Mouse (Mus musculus) spleen, postnatal 10 days (tissue): ENCODE results near the gene Rnf150.

Source experiments
- DNase-seq, 2 experiments: peaks; one replicate each; pipeline ENCODE4 v3.0.0; 2021 to 2022; ENCODE audit warnings: low spot score in 2 of 2

Gene Rnf150

GRCm38 (mm10) chr8:82889062-82889720 is 26.0 kb downstream of the Rnf150 start:
- no peak for DNase-seq

DNA sequence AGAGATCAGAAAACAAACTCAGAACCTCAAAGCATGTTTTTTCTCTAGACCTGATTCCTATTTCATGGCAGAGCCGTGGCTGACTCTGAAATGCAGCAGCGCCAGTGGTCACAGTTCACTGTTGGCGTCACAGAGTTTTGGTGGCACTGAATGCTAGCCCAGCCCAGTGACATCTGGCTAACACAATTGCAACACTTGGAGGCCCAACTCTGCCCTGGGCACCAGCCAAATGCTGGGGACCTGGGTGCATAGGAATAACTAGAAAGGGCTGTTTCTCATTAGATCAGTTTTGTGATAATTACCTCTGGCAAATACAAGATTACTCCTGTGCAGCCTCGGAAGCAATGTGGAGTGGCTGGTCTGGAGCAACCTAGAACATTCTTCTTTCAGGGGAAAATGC is 31.9 kb downstream of the Rnf150 start:
- DNase-seq = no peak

- DNase-seq = no peak
Observed at GRCm38 (mm10) chr8:82896796-82897195, 33.6 kb downstream of the Rnf150 start.

DNA sequence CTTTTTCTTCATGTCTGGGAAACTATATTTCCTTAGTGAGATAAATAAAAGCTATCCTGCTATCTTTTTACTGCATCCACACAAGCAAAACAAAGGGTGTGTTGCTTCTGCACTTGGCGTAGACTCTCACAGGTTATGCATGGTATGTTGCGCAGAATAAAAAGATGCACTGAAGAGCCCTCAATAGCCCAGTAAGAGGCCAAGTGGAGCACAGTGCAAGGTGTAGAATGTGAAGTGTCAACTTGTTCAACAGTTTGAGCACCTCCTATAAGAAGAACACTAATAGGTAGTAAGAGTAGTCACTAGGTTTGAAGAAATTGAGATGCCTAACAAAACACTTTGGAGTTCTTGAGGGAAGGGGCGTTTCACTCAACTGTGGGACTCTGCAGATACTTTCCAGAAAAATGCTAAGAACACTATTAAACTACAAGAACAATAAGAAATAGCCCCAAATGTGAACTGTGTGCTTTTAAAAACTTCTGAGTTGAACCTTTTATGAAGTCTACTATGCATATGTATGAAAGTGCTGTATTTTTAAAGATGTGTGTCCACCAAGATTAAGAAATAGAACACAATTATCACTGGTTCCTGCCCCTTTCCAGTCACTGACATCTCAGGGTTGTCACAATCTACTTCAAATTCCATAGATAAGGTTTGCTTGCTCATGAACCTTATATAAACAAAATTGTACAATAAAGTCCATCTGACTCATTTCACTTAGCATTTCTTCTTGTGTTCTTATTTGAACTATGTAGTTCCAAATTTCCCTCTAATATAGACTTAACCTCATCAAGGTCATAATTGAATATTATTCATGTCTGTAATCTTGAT is 34.7 kb downstream of the Rnf150 start:
- no peak for DNase-seq

DNA sequence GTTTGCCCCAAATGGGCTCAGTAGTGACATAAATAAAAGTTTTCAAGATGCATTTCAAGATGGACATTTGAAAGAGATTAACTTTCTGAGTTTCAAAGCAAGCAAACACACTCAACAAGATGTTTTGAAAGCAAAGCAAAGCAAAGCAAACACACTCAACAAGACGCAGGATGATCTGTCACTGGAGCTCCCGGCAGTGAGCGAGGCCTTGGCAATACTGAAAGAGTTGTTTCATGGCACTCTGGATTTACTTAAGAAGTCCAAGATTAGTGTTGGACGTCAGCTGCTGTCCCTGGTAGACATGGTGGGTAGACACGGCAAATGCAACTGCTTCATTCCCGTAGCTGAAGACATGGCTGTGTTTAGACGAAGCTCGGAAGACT is 35.3 kb downstream of the Rnf150 start:
- DNase-seq = no peak

GRCm38 (mm10) chr8:82900958-82901357 is 37.8 kb downstream of the Rnf150 start:
- no peak for DNase-seq

- no peak for DNase-seq
Observed at GRCm38 (mm10) chr8:82901549-82902138, 38.5 kb downstream of the Rnf150 start.

- DNase-seq = no peak
Observed at GRCm38 (mm10) chr8:82903497-82903896, 40.3 kb downstream of the Rnf150 start.

GRCm38 (mm10) chr8:82907271-82907670 is 44.1 kb downstream of the Rnf150 start:
- DNase-seq = no peak

DNA sequence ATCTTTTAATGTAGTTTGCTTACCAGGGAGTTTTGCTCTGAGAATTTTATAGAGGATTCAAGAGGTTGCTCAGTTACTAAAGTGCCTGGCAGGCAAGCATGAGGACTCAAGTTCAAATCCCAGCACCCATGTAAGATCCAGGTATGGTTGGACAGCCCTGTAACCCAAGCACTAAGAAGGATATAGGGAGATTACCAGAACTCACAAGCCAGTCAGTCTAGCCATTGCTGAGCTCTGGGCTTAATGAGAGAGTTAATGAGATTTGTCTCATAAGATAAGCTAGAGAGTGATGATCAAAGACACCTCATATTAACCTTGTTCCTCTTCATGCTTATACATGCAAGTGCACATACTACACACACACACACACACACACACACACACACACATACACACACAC is 48.3 kb downstream of the Rnf150 start:
- DNase-seq = no peak

- DNase-seq = no peak
Observed at GRCm38 (mm10) chr8:82912282-82912681, 49.1 kb downstream of the Rnf150 start.

DNA sequence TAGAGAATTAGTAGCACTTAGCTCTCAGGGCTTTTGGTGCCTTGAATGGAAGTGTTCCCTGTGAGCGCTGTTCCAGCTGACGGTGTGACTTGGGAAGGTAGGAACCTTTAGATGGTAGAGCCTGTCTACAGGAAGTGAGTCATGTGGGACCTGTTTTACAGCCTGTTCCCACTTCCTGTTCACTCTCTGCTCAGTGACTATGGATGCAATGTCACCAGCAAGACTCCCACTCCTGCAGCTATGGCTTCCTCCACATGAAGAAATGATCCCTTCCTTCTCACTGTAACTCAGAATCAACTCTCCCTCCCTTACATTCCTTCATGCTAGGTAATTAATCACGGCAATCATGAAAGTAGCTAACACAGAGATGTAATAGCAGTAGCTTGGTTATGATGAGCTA is 51.4 kb downstream of the Rnf150 start:
- no peak for DNase-seq

DNA sequence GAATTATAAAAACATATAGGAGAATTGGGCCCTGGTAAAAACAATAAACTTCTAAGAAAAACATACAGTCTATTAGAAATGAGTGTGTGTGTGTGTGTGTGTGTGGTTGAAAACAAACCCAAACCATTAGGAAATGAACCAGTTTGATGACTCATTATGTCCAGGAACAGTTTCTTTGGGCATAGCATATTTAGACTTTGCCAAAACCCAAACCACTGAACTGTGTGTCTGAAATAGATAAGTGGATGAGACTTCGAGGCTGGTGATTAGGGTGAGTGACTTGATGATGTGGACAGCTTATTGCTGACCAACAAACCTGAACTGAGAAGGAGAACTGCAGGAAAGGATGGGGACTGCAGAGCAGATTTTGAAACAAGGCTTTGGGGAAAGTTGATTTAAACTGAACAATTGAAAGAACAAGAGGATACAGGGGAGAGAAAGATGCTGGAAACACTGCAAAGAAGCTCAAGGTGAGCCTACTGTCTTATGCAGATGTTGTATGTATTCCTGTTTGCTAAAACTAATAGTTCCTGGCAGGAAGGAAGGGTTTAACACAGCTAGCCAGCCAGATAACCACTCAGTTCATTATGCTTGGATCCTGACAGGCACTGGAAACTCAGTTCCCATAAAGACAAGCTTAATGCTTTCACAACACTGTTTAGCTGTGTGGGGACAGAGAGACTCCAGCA is 53.8 kb downstream of the Rnf150 start:
- DNase-seq = no peak

GRCm38 (mm10) chr8:82917540-82918316 is 54.6 kb downstream of the Rnf150 start:
- no peak for DNase-seq

GRCm38 (mm10) chr8:82919676-82920075 is 56.5 kb downstream of the Rnf150 start:
- no peak for DNase-seq

- DNase-seq = no peak
Observed at GRCm38 (mm10) chr8:82920124-82920523, 57.0 kb downstream of the Rnf150 start.

DNA sequence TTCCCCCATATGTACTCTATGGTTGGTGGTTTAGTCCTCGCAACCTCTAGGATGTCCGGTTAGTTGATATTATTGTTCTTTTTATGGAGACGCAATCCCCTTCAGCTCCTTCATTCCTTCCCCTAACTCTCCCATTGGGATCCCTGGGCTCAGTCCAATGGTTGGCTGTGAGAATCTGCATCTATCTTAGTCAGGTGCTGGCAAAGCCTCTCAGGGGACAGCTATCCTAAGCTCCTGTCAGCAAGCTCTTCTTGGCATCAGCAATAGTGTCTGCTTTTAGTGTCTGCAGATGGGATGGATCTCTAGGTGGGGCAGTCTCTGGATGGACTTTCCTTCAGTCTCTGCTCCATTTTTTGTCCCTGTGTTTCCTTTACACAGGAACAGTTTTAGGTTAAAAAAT is 62.1 kb downstream of the Rnf150 start:
- no peak for DNase-seq

- DNase-seq = no peak
Observed at GRCm38 (mm10) chr8:82926518-82926917, 63.4 kb downstream of the Rnf150 start.

- DNase-seq = no peak
Observed at GRCm38 (mm10) chr8:82931554-82931953, 68.4 kb downstream of the Rnf150 start.

- no peak for DNase-seq
Observed at GRCm38 (mm10) chr8:82936162-82936561, 73.0 kb downstream of the Rnf150 start.

DNA sequence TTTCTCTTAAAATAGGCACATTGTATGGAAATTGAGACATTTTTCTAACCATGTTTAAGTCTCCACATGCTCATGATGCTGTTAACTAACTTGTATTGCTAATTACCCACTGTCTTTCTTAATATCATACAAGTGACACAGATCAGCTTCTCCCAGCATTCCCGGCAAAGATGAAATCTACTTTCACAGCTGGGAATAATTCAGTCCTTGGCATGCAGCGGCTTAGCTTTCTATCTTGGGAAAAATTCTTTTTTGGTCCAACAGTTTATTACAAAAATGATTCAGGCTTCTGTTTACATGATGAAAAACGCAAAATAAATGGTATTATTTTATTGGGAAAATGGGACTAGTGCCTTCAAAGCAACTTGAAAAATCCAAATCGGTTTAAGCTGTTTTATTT is 73.7 kb downstream of the Rnf150 start:
- DNase-seq = no peak

DNA sequence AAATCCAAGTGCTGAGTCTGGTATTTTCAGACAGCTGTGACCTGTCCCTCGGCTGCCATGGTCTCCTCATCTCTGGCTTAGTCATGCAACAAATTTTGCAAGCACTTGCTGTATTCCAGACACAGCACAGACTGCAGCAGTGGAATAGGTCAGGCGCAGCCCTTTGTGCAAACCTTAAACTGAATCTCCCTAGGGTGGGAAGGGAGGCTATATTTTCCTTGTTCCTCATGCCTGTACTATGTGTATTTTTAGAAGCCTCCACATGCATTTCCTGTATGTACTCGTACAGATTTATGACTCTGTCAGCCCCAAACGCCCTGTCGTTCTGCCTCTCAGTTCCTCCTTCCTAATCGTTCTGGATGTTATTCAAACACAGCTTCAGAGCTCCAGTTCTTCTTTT is 76.8 kb downstream of the Rnf150 start:
- no peak for DNase-seq
